Mouse (Mus musculus) spleen, postnatal 36 days (tissue): ENCODE data around the gene Agap3.
A peak's percentile ranks its signal among the peaks of the same experiment; 100 is the strongest.

Experiments
- DNase-seq, 2 experiments: peaks; one replicate each; pipeline ENCODE4 v3.0.0; 2022; ENCODE audit warnings: low spot score in 2 of 2, mixed read lengths in 1 of 2

Gene Agap3

GRCm38 (mm10) chr5:24523806-24524205 lies 71.8 kb downstream of the Agap3 start:
- DNase-seq = no peak

GRCm38 (mm10) chr5:24524522-24524921 lies 72.5 kb downstream of the Agap3 start:
- no peak for DNase-seq

- DNase-seq = no peak
These were observed 73.6 kb downstream of the Agap3 start for GRCm38 (mm10) chr5:24525360-24526189.

- no peak for DNase-seq
These were observed 74.4 kb downstream of the Agap3 start for GRCm38 (mm10) chr5:24526190-24526888.

GRCm38 (mm10) chr5:24526889-24527230 lies 74.9 kb downstream of the Agap3 start, which contains the start of gene Gbx1:
Gene Gbx1 (minus strand): TSS chr5:24527202.
- DNase-seq = no peak

GRCm38 (mm10) chr5:24527780-24528179 lies 75.8 kb downstream of the Agap3 start:
- no peak for DNase-seq

- DNase-seq = peak; percentile 74 to 79
These were observed 78.2 kb downstream of the Agap3 start for GRCm38 (mm10) chr5:24530042-24530689.

- DNase-seq = no peak
These were observed 81.4 kb downstream of the Agap3 start for GRCm38 (mm10) chr5:24533391-24533790.

- DNase-seq = no peak
These were observed 82.3 kb downstream of the Agap3 start for GRCm38 (mm10) chr5:24534292-24534691.

GRCm38 (mm10) chr5:24535731-24536130 lies 83.8 kb downstream of the Agap3 start:
- no peak for DNase-seq

GRCm38 (mm10) chr5:24536511-24536910 lies 84.5 kb downstream of the Agap3 start:
- no peak for DNase-seq

- DNase-seq = no peak
These were observed 85.6 kb downstream of the Agap3 start for GRCm38 (mm10) chr5:24537618-24538017.

GRCm38 (mm10) chr5:24539571-24540296 lies 87.8 kb downstream of the Agap3 start:
- DNase-seq = no peak

GRCm38 (mm10) chr5:24540387-24541143 lies 88.6 kb downstream of the Agap3 start, which contains the start of gene Asb10:
Gene Asb10 (minus strand): TSS chr5:24540978.
- DNase-seq = peak; percentile 20 to 38

GRCm38 (mm10) chr5:24541144-24541569 lies 89.2 kb downstream of the Agap3 start:
- no peak for DNase-seq

- DNase-seq = no peak
These were observed 90.7 kb downstream of the Agap3 start for GRCm38 (mm10) chr5:24542643-24543042.

GRCm38 (mm10) chr5:24550598-24551316 lies 98.8 kb downstream of the Agap3 start:
- no peak for DNase-seq

GRCm38 (mm10) chr5:24551317-24551688 lies 99.3 kb downstream of the Agap3 start:
- no peak for DNase-seq
